Mouse (Mus musculus) bone marrow macrophage, adult 2 months (primary cell): ENCODE data around the gene Ltb4r1.

Source experiments
- CTCF ChIP-seq: IDR thresholded peaks from 2 replicates; pipeline ENCODE4 v1.5.1; 2012; ENCODE audit warnings: low read depth, mild to moderate bottlenecking, low read length, moderate library complexity
- POLR2A ChIP-seq: IDR thresholded peaks from 2 replicates; pipeline ENCODE4 v1.6.1; 2012; ENCODE audit warnings: mild to moderate bottlenecking, low read depth, low read length, borderline replicate concordance

DNA sequence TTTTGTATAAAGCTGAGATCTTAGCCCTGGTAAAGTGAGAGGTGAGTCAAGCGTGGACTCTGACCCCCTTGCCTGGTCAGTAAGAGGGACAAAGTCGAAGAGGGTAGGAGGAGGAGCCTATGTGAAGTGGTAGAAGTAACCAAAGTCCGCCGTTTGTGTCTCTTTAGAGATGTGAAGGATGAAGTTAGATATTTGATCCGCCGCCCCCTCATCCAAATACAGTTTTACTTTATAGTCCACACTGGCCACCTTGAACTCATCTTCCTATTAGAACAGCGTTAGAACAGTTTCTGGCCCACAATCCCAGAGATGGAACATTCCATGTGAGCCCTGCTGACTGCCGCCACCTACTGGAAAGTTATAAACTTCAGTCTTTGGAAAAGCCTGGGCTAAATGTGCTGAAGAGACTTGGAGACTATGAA lies 7.4 kb upstream of the Ltb4r1 start, which contains the start of gene Cideb:
- TF ChIP-seq CTCF (no peak), POLR2A (no peak)
